Mouse (Mus musculus) cerebellum, adult 2 months (tissue): ENCODE data around the gene Cinp. TPM values are rescaled to one million over a fixed set of nuclear protein-coding genes. Genes with fewer than 3 reads are reported as not detected.

Experiments
- DNase-seq, 2 experiments: peaks; one replicate each; pipeline ENCODE4 v3.0.0; 2021
- H3K27ac ChIP-seq: fragments of 200-500 bp; 2 replicates; pipeline ENCODE4 v1.5.1; 2012; ENCODE audit warnings: low read length, control low read depth, inconsistent platforms; ENCODE audit not compliant: insufficient read depth
- H3K27me3 ChIP-seq: fragments of 200-500 bp; 2 replicates; pipeline ENCODE4 v1.6.1; 2012; ENCODE audit warnings: inconsistent platforms, mild to moderate bottlenecking, low read length, moderate library complexity; ENCODE audit not compliant: control insufficient read depth, insufficient read depth
- H3K4me1 ChIP-seq: fragments of 200-500 bp; 2 replicates; pipeline ENCODE4 v1.6.1; 2011; ENCODE audit warnings: low read length; ENCODE audit not compliant: control insufficient read depth, insufficient read depth
- H3K4me3 ChIP-seq: fragments of 200-500 bp; replicated peaks from 2 replicates; pipeline ENCODE3; 2011; ENCODE audit warnings: mild to moderate bottlenecking, low read depth, low read length, control low read depth; ENCODE audit not compliant: insufficient read depth
- CTCF ChIP-seq: fragments of 200-500 bp; IDR thresholded peaks from 2 replicates; pipeline ENCODE4 v1.5.1; 2011; ENCODE audit warnings: low read depth, mild to moderate bottlenecking, control low read depth, low read length, moderate library complexity, borderline replicate concordance; ENCODE audit not compliant: insufficient read depth
- POLR2A ChIP-seq: fragments of 200-500 bp; IDR thresholded peaks from 2 replicates; pipeline ENCODE4 v1.6.1; 2011; ENCODE audit warnings: low read length, control low read depth, borderline replicate concordance; ENCODE audit not compliant: insufficient read depth
- WGBS: fragments of 180-500 bp; shearing (Covaris S2); methylation state at CpG from one replicate; pipeline ENCODE4 v1.1.7; 2018; 5-methylcytosine and 5-hydroxymethylcytosine counted together
- polyA plus RNA-seq: library from polyadenylated mRNA; depleted of rRNA; stranded (reverse); fragments of >200 nt; gene quantifications from 2 replicates; pipeline ENCODE4 v1.2.3, GENCODE M21; 2012

Cinp gene
- polyA plus RNA-seq, 1 experiment, result 65.7 TPM

GRCm38 (mm10) chr12:110909962-110910361 lies 21.0 kb upstream of the Cinp start:
- Histone ChIP-seq H3K27ac (no peak overlapping the region), H3K27me3 (no peaks in the 10 kb centered on the region), H3K4me3 (no peak overlapping the region), H3K4me1 (no peaks in the 10 kb centered on the region)
- DNase-seq, result no peak
- WGBS, result 61% methylated on average over 2 of the region's 2 CpGs
- TF ChIP-seq POLR2A (no peak), CTCF (no peak)

- Histone ChIP-seq H3K27ac (no peak overlapping the region), H3K4me1 (no peaks in the 10 kb centered on the region), H3K4me3 (no peak overlapping the region), H3K27me3 (no peaks in the 10 kb centered on the region)
- DNase-seq, result no peak
- 86% methylated on average over 3 of the region's 3 CpGs for WGBS
- no peak for TF ChIP-seq CTCF
- no peak for TF ChIP-seq POLR2A
Measured at GRCm38 (mm10) chr12:110907845-110908244, 18.9 kb upstream of the Cinp start.

- no peak for DNase-seq
Measured at GRCm38 (mm10) chr12:110903536-110903935, 14.6 kb upstream of the Cinp start.

GRCm38 (mm10) chr12:110902106-110902505 lies 13.2 kb upstream of the Cinp start:
- H3K27ac ChIP-seq, result peak overlapping the region; percentile 30; the same call in 1 of the 2 replicates
- no peak for DNase-seq
- TF ChIP-seq CTCF (no peak), POLR2A (no peak)
- WGBS, result 62% methylated on average over 4 of the region's 4 CpGs
- H3K4me1 ChIP-seq, result no peaks in the 10 kb centered on the region
- H3K4me3 ChIP-seq, result no peak overlapping the region
- H3K27me3 ChIP-seq, result no peaks in the 10 kb centered on the region

More at GRCm38 (mm10) chr12:110903536-110903935, 14.6 kb upstream of the Cinp start:
- TF ChIP-seq CTCF (no peak), POLR2A (no peak)
- Histone ChIP-seq H3K27me3 (no peaks in the 10 kb centered on the region), H3K4me1 (no peaks in the 10 kb centered on the region), H3K4me3 (no peak overlapping the region), H3K27ac (no peak overlapping the region)
- WGBS, result 95% methylated on average over 2 of the region's 2 CpGs

GRCm38 (mm10) chr12:110891887-110892286 lies 2.9 kb upstream of the Cinp start:
- no peak for DNase-seq
- Histone ChIP-seq H3K27me3 (no peaks in the 10 kb centered on the region), H3K4me1 (no peaks in the 10 kb centered on the region; the same call in 1 of the 2 replicates), H3K4me3 (no peak overlapping the region), H3K27ac (no peak overlapping the region)
- 96% methylated on average over 1 of the region's 1 CpGs for WGBS
- TF ChIP-seq POLR2A, result no peak
- TF ChIP-seq CTCF, result no peak

GRCm38 (mm10) chr12:110888606-110889005 lies 339 bp downstream of the Cinp start:
- Histone ChIP-seq H3K27ac (no peak overlapping the region), H3K4me3 (peak overlapping the region; percentile 96), H3K4me1 (no peaks in the 10 kb centered on the region; the same call in 1 of the 2 replicates), H3K27me3 (no peaks in the 10 kb centered on the region)
- no peak for DNase-seq
- TF ChIP-seq POLR2A (no peak), CTCF (no peak)
- WGBS, result 0% methylated on average over 25 of the region's 25 CpGs

GRCm38 (mm10) chr12:110888106-110888505 lies 839 bp downstream of the Cinp start:
- DNase-seq, result no peak
- Histone ChIP-seq H3K4me1 (no peaks in the 10 kb centered on the region; the same call in 1 of the 2 replicates), H3K27ac (no peak overlapping the region), H3K4me3 (peak overlapping the region; percentile 96), H3K27me3 (no peaks in the 10 kb centered on the region)
- WGBS, result 34% methylated on average over 12 of the region's 12 CpGs
- no peak for TF ChIP-seq POLR2A
- TF ChIP-seq CTCF, result no peak

- no peak for TF ChIP-seq POLR2A
- TF ChIP-seq CTCF, result no peak
- no peaks in the 10 kb centered on the region for H3K27me3 ChIP-seq
- DNase-seq, result no peak
- no peaks in the 10 kb centered on the region; the same call in 1 of the 2 replicates for H3K4me1 ChIP-seq
- no peak overlapping the region for H3K27ac ChIP-seq
- H3K4me3 ChIP-seq, result no peak overlapping the region
- WGBS, result 97% methylated on average over 2 of the region's 2 CpGs
Measured at GRCm38 (mm10) chr12:110885251-110885650, 3.7 kb downstream of the Cinp start.

GRCm38 (mm10) chr12:110882291-110882690 lies 6.7 kb downstream of the Cinp start:
- Histone ChIP-seq H3K4me1 (no peaks in the 10 kb centered on the region), H3K27ac (no peak overlapping the region), H3K27me3 (no peaks in the 10 kb centered on the region), H3K4me3 (no peak overlapping the region)
- TF ChIP-seq CTCF (peak; percentile 29; the same call in 1 of the 2 replicates), POLR2A (no peak)
- 87% methylated on average over 7 of the region's 7 CpGs for WGBS
- no peak for DNase-seq
